Mouse (Mus musculus): ENCODE measurements around the gene Cdc42bpg. TPM values are rescaled to one million over a fixed set of nuclear protein-coding genes. Genes with fewer than 3 reads are reported as not detected.

The Cdc42bpg gene
- polyA plus RNA-seq, 1 experiment from 2014 or later: 0.38 TPM

- 88% methylated on average over 8 of the region's 8 CpGs for WGBS
- no peaks in the 10 kb centered on the region for H3K9me3 ChIP-seq (replicated peaks)
- no peak overlapping the region for H3K27ac ChIP-seq
- DNase-seq (ENCODE audit: low spot score): no peak
- H3K4me1 ChIP-seq: peaks cover 14% of the 10 kb centered on the region
- H3K4me3 ChIP-seq: no peak overlapping the region
- H3K27me3 ChIP-seq (ENCODE audit: low read depth, poor library complexity, severe bottlenecking): peaks cover 15% of the 10 kb centered on the region; the same call in 1 of the 2 replicates
- H3K36me3 ChIP-seq: no peaks in the 10 kb centered on the region
These were observed 36.3 kb upstream of the Cdc42bpg start for GRCm38 (mm10) chr19:6269798-6270475.

- H3K36me3 ChIP-seq: no peaks in the 10 kb centered on the region
- H3K4me1 ChIP-seq: peaks cover 18% of the 10 kb centered on the region
- no peaks in the 10 kb centered on the region for H3K9me3 ChIP-seq (replicated peaks)
- H3K27ac ChIP-seq: no peak overlapping the region
- no peak overlapping the region for H3K4me3 ChIP-seq
- peaks cover 15% of the 10 kb centered on the region; the same call in 1 of the 2 replicates for H3K27me3 ChIP-seq (ENCODE audit: low read depth, poor library complexity, severe bottlenecking)
- no peak for DNase-seq (ENCODE audit: low spot score)
- 64% methylated on average over 9 of the region's 9 CpGs for WGBS
These were observed 35.6 kb upstream of the Cdc42bpg start for GRCm38 (mm10) chr19:6270661-6271060.

- 35% methylated on average over 8 of the region's 8 CpGs for WGBS
- H3K27ac ChIP-seq: no peak overlapping the region
- H3K27me3 ChIP-seq (ENCODE audit: low read depth, poor library complexity, severe bottlenecking): peaks cover 15% of the 10 kb centered on the region; the same call in 1 of the 2 replicates
- no peaks in the 10 kb centered on the region for H3K9me3 ChIP-seq (replicated peaks)
- no peak overlapping the region for H3K4me3 ChIP-seq
- DNase-seq (ENCODE audit: low spot score): no peak
- H3K4me1 ChIP-seq: peaks cover 24% of the 10 kb centered on the region
- no peaks in the 10 kb centered on the region for H3K36me3 ChIP-seq
These were observed 35.0 kb upstream of the Cdc42bpg start for GRCm38 (mm10) chr19:6271206-6271605.

- Histone ChIP-seq H3K36me3 (no peaks in the 10 kb centered on the region), H3K4me1 (peaks cover 25% of the 10 kb centered on the region), H3K27me3 (ENCODE audit: low read depth, poor library complexity, severe bottlenecking) (peaks cover 15% of the 10 kb centered on the region; the same call in 1 of the 2 replicates), H3K4me3 (no peak overlapping the region), H3K9me3 (replicated peaks) (no peaks in the 10 kb centered on the region), H3K27ac (no peak overlapping the region)
- DNase-seq (ENCODE audit: low spot score): no peak
- 68% methylated on average over 7 of the region's 7 CpGs for WGBS
These were observed 34.2 kb upstream of the Cdc42bpg start for GRCm38 (mm10) chr19:6272053-6272452.

GRCm38 (mm10) chr19:6272738-6273137 lies 33.5 kb upstream of the Cdc42bpg start:
- Histone ChIP-seq H3K4me3 (no peak overlapping the region), H3K4me1 (peaks cover 22% of the 10 kb centered on the region), H3K27me3 (ENCODE audit: low read depth, poor library complexity, severe bottlenecking) (peaks cover 15% of the 10 kb centered on the region; the same call in 1 of the 2 replicates), H3K27ac (no peak overlapping the region), H3K9me3 (replicated peaks) (no peaks in the 10 kb centered on the region), H3K36me3 (no peaks in the 10 kb centered on the region)
- 89% methylated on average over 4 of the region's 4 CpGs for WGBS
- DNase-seq (ENCODE audit: low spot score): no peak

- H3K9me3 ChIP-seq (replicated peaks): no peaks in the 10 kb centered on the region
- peaks cover 28% of the 10 kb centered on the region for H3K4me1 ChIP-seq
- H3K27ac ChIP-seq: no peak overlapping the region
- H3K27me3 ChIP-seq (ENCODE audit: low read depth, poor library complexity, severe bottlenecking): peaks cover 15% of the 10 kb centered on the region; the same call in 1 of the 2 replicates
- no peaks in the 10 kb centered on the region for H3K36me3 ChIP-seq
- no peak for DNase-seq (ENCODE audit: low spot score)
- 87% methylated on average over 4 of the region's 4 CpGs for WGBS
- H3K4me3 ChIP-seq: no peak overlapping the region
These were observed 32.7 kb upstream of the Cdc42bpg start for GRCm38 (mm10) chr19:6273592-6273991.

- DNase-seq (ENCODE audit: low spot score): no peak
- peaks cover 2% of the 10 kb centered on the region for H3K36me3 ChIP-seq
- H3K4me1 ChIP-seq: peaks cover 33% of the 10 kb centered on the region
- H3K9me3 ChIP-seq (replicated peaks): no peaks in the 10 kb centered on the region
- 91% methylated on average over 13 of the region's 13 CpGs for WGBS
- H3K27me3 ChIP-seq (ENCODE audit: low read depth, poor library complexity, severe bottlenecking): peaks cover 15% of the 10 kb centered on the region; the same call in 1 of the 2 replicates
- no peak overlapping the region for H3K27ac ChIP-seq
- H3K4me3 ChIP-seq: no peak overlapping the region
These were observed 32.2 kb upstream of the Cdc42bpg start for GRCm38 (mm10) chr19:6273998-6274608.

GRCm38 (mm10) chr19:6275740-6276389 lies 30.4 kb upstream of the Cdc42bpg start:
- Histone ChIP-seq H3K4me1 (peaks cover 41% of the 10 kb centered on the region), H3K27me3 (ENCODE audit: low read depth, poor library complexity, severe bottlenecking) (peaks cover 12% of the 10 kb centered on the region; the same call in 1 of the 2 replicates), H3K36me3 (peaks cover 19% of the 10 kb centered on the region), H3K9me3 (replicated peaks) (no peaks in the 10 kb centered on the region), H3K4me3 (peak overlapping the region; percentile 73), H3K27ac (peak overlapping the region; percentile 86)
- no peak for DNase-seq (ENCODE audit: low spot score)
- WGBS: 9% methylated on average over 15 of the region's 15 CpGs

GRCm38 (mm10) chr19:6276426-6277421 lies 29.5 kb upstream of the Cdc42bpg start, which contains the start of gene Ehd1:
Gene Ehd1, plus strand, starts transcription at chr19:6276725.
- DNase-seq (ENCODE audit: low spot score): peak; percentile 98
- Histone ChIP-seq H3K4me1 (peaks cover 43% of the 10 kb centered on the region), H3K27ac (peak within 1 kb of the TSS; percentile 86), H3K36me3 (peaks cover 28% of the 10 kb centered on the region), H3K9me3 (replicated peaks) (no peaks in the 10 kb centered on the region), H3K4me3 (peak within 1 kb of the TSS; percentile 73), H3K27me3 (ENCODE audit: low read depth, poor library complexity, severe bottlenecking) (0 out of 2 replicates have a peak, but pooled peaks cover 4% of the 10 kb centered on the region)
- under 1% methylated on average over 102 of the region's 106 CpGs for WGBS

GRCm38 (mm10) chr19:6277661-6278438 lies 28.4 kb upstream of the Cdc42bpg start:
- Histone ChIP-seq H3K9me3 (replicated peaks) (no peaks in the 10 kb centered on the region), H3K27ac (peak overlapping the region; percentile 86), H3K4me3 (peak overlapping the region; percentile 73), H3K27me3 (ENCODE audit: low read depth, poor library complexity, severe bottlenecking) (no peaks in the 10 kb centered on the region), H3K4me1 (peaks cover 43% of the 10 kb centered on the region), H3K36me3 (peaks cover 39% of the 10 kb centered on the region)
- DNase-seq (ENCODE audit: low spot score): peak; percentile 43
- WGBS: 10% methylated on average over 10 of the region's 10 CpGs

GRCm38 (mm10) chr19:6278439-6279073 lies 27.7 kb upstream of the Cdc42bpg start:
- Histone ChIP-seq H3K4me3 (peak overlapping the region; percentile 73), H3K27ac (peak overlapping the region; percentile 86; the same call in 1 of the 2 replicates)
- 46% methylated on average over 6 of the region's 6 CpGs for WGBS

More at GRCm38 (mm10) chr19:6278439-6279073, 27.7 kb upstream of the Cdc42bpg start:
- DNase-seq (ENCODE audit: low spot score): no peak
- Histone ChIP-seq H3K4me1 (peaks cover 43% of the 10 kb centered on the region), H3K36me3 (peaks cover 46% of the 10 kb centered on the region), H3K27me3 (ENCODE audit: low read depth, poor library complexity, severe bottlenecking) (no peaks in the 10 kb centered on the region), H3K9me3 (replicated peaks) (no peaks in the 10 kb centered on the region)
